Mouse (Mus musculus) liver, adult 2 months (tissue): ENCODE measurements around the gene Pard3. TPM values are rescaled to one million over a fixed set of nuclear protein-coding genes. Genes with fewer than 3 reads are reported as not detected.
A peak's percentile ranks its signal among the peaks of the same experiment; 100 is the strongest.

Experiments
- DNase-seq: peaks from one replicate; pipeline ENCODE4 v3.0.0-alpha.2; 2011; ENCODE audit warnings: low read depth, low spot score; ENCODE audit errors: extremely low read depth
- H3K27ac ChIP-seq: fragments of 200-500 bp; replicated peaks from 2 replicates; pipeline ENCODE4 v1.5.1; 2012; ENCODE audit warnings: low read depth, mild to moderate bottlenecking, control low read depth, inconsistent platforms, low read length; ENCODE audit not compliant: insufficient read depth
- H3K27me3 ChIP-seq: fragments of 200-500 bp; 2 replicates; pipeline ENCODE4 v1.6.1; 2012; ENCODE audit warnings: mild to moderate bottlenecking, moderate library complexity, low read length, inconsistent platforms; ENCODE audit not compliant: control insufficient read depth, insufficient read depth
- H3K36me3 ChIP-seq: fragments of 200-500 bp; 2 replicates; pipeline ENCODE4 v1.6.1; 2012; ENCODE audit warnings: low read length, inconsistent platforms; ENCODE audit not compliant: control insufficient read depth, insufficient read depth
- H3K4me1 ChIP-seq: fragments of 200-500 bp; 2 replicates; pipeline ENCODE4 v1.6.1; 2011; ENCODE audit warnings: low read length; ENCODE audit not compliant: control insufficient read depth, insufficient read depth
- H3K4me3 ChIP-seq: fragments of 200-500 bp; 2 replicates; pipeline ENCODE4 v1.5.1; 2011; ENCODE audit warnings: low read depth, mild to moderate bottlenecking, control low read depth, low read length, moderate library complexity; ENCODE audit not compliant: insufficient read depth
- H3K79me2 ChIP-seq: fragments of 200-500 bp; 2 replicates; pipeline ENCODE4 v1.6.1; 2012; ENCODE audit warnings: inconsistent platforms, mild to moderate bottlenecking, low read length, moderate library complexity; ENCODE audit not compliant: control insufficient read depth, insufficient read depth
- H3K9ac ChIP-seq: fragments of 200-500 bp; 2 replicates; pipeline ENCODE4 v1.6.1; 2012; ENCODE audit warnings: low read depth, mild to moderate bottlenecking, control low read depth, inconsistent platforms, low read length
- CTCF ChIP-seq: fragments of 200-500 bp; IDR thresholded peaks from 2 replicates; pipeline ENCODE4 v1.5.1; 2011; ENCODE audit warnings: low read depth, low read length, control low read depth
- POLR2A ChIP-seq: fragments of 200-500 bp; IDR thresholded peaks from 2 replicates; pipeline ENCODE4 v1.6.1; 2011; ENCODE audit warnings: low read length, control low read depth; ENCODE audit not compliant: insufficient read depth; ENCODE audit errors: extremely low read depth
- WGBS: fragments of 180-500 bp; shearing (Covaris S2); methylation state at CpG from one replicate; pipeline ENCODE4 v1.1.7; 2018; 5-methylcytosine and 5-hydroxymethylcytosine counted together
- polyA plus RNA-seq: library from polyadenylated mRNA; depleted of rRNA; stranded (reverse); fragments of >200 nt; gene quantifications from 2 replicates; pipeline ENCODE4 v1.2.3, GENCODE M21; 2012
- total RNA-seq: library from RNA; depleted of rRNA; stranded (reverse); fragments of >200 nt; gene quantifications from 2 replicates; pipeline ENCODE4 v1.2.3, GENCODE M21; 2014

The Pard3 gene
- total and polyA plus RNA-seq, 2 experiments = 47.4 to 61.4 TPM

DNA sequence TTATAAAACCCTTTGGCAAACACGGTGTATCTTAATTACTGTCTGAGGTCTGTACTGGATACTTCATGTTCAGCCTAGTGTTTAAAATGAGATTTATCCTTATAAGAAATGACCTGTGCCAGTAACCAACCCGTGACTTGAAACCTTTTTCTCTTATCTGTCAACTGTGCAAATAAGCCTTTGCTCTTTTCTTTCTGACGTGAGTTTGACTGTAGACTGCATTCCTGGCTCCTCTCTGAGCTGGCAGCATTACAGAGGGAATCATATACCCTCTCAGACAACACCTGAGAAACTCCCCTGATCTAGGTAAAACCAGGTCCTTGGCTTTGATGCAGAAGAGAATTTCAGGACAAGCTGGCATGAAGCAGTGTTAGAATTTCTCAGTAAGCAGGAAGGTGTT, 394.2 kb downstream of the Pard3 start:
- Histone ChIP-seq H3K27me3 (no peaks in the 10 kb centered on the region), H3K4me1 (peaks cover 26% of the 10 kb centered on the region), H3K79me2 (peaks cover 3% of the 10 kb centered on the region; the same call in 1 of the 2 replicates), H3K4me3 (no peak overlapping the region), H3K36me3 (no peaks in the 10 kb centered on the region), H3K9ac (no peak overlapping the region), H3K27ac (peak overlapping the region; percentile 62; the same call in 1 of the 2 replicates)
- peak; percentile 84 for DNase-seq
- TF ChIP-seq CTCF (no peak), POLR2A (no peak)
- 39% methylated on average over 3 of the region's 3 CpGs for WGBS

DNA sequence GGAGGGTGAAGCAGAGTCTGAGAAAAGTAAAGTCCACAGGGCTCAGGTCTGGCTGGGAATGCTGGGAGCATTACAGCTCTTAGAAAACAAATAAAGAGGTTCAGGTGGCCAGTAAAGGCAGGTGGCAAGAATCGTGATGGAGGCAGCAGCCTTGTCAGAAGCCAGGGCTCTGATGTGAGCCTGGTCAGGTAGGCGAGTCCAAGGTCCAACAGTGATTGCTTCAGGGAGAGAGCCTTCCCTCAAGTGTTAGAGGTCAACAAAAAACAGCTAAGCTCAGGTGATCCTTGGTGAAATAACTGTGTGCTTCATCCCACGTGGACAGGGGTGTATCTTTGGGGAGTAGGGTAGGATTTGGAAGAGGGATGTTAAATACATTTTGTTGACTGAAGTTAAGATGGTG, 397.5 kb downstream of the Pard3 start:
- no peak overlapping the region for H3K4me3 ChIP-seq
- H3K79me2 ChIP-seq = no peaks in the 10 kb centered on the region
- TF ChIP-seq CTCF (no peak), POLR2A (no peak)
- no peaks in the 10 kb centered on the region for H3K27me3 ChIP-seq
- H3K27ac ChIP-seq = peak overlapping the region; percentile 95
- DNase-seq = peak; percentile 94
- H3K36me3 ChIP-seq = no peaks in the 10 kb centered on the region
- 26% methylated on average over 3 of the region's 3 CpGs for whole genome bisulfite sequencing
- no peak overlapping the region for H3K9ac ChIP-seq
- peaks cover 24% of the 10 kb centered on the region for H3K4me1 ChIP-seq

DNA sequence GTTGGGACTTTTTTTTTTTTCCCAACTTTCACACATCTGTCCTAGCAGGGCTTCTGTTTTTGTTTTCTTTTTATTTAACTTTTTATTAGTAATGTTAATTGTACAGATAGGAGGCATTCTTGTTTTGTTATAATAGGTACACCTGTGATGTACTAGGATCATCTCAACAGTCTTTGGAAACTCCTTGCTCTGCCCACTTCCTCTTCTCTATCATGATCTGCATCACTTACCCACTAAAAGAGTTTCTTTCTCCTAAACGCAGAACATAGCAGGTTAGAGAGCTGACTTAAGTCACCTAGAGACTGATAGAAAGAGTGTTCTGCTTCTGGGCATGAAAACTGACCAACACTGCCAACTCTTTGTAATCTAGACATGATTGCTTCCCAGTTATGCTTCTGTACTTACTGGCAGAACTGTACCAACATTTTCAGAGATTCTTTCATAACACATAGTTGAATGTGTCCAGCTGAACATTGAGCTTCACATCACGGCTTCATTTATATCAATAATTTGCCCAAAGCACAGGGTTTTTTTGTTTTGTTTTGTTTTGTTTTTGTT, 398.8 kb downstream of the Pard3 start:
- H3K9ac ChIP-seq = no peak overlapping the region
- peaks cover 2% of the 10 kb centered on the region; the same call in 1 of the 2 replicates for H3K36me3 ChIP-seq
- TF ChIP-seq CTCF (no peak), POLR2A (no peak)
- H3K4me1 ChIP-seq = peaks cover 24% of the 10 kb centered on the region
- DNase-seq = peak; percentile 95
- 15% methylated on average over 2 of the region's 2 CpGs for WGBS
- no peak overlapping the region for H3K4me3 ChIP-seq
- H3K27ac ChIP-seq = peak overlapping the region; percentile 16; the same call in 1 of the 2 replicates
- no peaks in the 10 kb centered on the region for H3K79me2 ChIP-seq
- no peaks in the 10 kb centered on the region for H3K27me3 ChIP-seq

DNA sequence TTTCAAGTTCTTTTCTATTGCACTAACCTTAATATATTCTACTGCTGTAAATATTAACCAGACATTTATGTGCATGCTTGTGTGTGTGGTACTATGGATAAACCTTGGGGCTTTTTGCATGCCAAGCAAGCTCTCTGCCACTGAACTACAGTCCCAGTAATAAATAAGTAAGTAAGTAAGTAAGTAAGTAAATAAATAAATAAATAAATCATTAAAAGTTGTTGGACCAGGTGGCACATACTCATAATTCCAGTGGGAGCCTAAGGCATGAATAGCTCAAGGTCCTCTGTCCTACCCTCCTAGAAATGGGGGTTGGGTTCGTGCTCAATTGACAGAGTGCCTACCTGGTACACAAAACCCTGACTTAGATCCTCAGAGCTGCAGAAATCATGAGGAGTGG, 400.6 kb downstream of the Pard3 start:
- no peak for DNase-seq
- peaks cover 2% of the 10 kb centered on the region; the same call in 1 of the 2 replicates for H3K36me3 ChIP-seq
- no peaks in the 10 kb centered on the region for H3K27me3 ChIP-seq
- no peak overlapping the region for H3K27ac ChIP-seq
- no peak overlapping the region for H3K9ac ChIP-seq
- no peaks in the 10 kb centered on the region for H3K79me2 ChIP-seq
- 87% methylated on average over 1 of the region's 1 CpGs for WGBS
- TF ChIP-seq POLR2A = no peak
- no peak for TF ChIP-seq CTCF
- H3K4me3 ChIP-seq = no peak overlapping the region
- peaks cover 16% of the 10 kb centered on the region for H3K4me1 ChIP-seq

DNA sequence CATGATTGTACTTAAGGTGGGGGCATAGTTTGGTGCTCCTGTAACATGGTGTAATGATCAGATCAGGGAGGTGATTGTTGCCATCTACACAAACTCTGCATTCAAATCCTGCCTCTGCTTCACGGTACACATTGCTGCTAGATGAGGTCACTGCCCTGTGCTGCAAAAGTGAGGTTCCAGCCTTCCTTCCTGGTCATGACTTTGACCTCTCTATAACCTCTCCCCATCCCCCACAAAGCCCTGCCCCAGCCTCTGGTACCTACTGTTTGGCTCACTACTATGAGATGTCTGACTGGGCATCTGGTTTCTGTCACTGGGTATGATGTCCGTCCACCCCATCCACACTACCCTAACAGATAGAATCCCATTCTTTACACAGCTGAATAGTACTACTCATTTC, 408.5 kb downstream of the Pard3 start:
- H3K9ac ChIP-seq = no peak overlapping the region
- 47% methylated on average over 2 of the region's 2 CpGs for WGBS
- peaks cover 16% of the 10 kb centered on the region for H3K36me3 ChIP-seq
- no peak for TF ChIP-seq POLR2A
- no peak for TF ChIP-seq CTCF
- H3K27ac ChIP-seq = no peak overlapping the region
- H3K4me3 ChIP-seq = no peak overlapping the region
- DNase-seq = no peak
- H3K27me3 ChIP-seq = no peaks in the 10 kb centered on the region
- H3K4me1 ChIP-seq = no peaks in the 10 kb centered on the region
- no peaks in the 10 kb centered on the region for H3K79me2 ChIP-seq

DNA sequence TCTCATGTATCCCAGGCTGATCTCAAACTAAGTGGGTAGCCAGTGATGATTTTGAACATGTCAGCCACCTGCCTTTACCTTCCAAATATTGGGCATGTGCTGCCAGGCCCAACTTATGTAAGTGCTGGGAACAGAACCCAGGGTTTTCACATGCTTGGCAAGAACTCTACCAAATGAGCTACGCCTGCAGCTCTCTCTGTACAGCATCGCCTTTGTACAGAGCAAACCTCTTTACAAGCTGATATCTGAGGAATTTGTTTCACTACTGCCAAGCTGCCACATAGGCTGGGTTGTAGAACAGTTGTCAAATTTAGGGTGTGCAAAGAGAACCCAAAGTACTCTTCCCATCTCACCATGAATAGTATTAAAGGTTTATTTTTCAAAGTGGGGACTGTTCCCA, 416.3 kb downstream of the Pard3 start:
- peak; percentile 16 for DNase-seq
- no peak overlapping the region for H3K27ac ChIP-seq
- H3K9ac ChIP-seq = no peak overlapping the region
- TF ChIP-seq POLR2A (no peak), CTCF (no peak)
- no peak overlapping the region for H3K4me3 ChIP-seq
- peaks cover 12% of the 10 kb centered on the region for H3K36me3 ChIP-seq
- no peaks in the 10 kb centered on the region for H3K27me3 ChIP-seq
- no peaks in the 10 kb centered on the region for H3K79me2 ChIP-seq
- 56% methylated on average over 2 of the region's 2 CpGs for WGBS
- H3K4me1 ChIP-seq = no peaks in the 10 kb centered on the region
